Mouse (Mus musculus) MEL (cell line): ENCODE data around the gene Reep6. TPM values are rescaled to one million over a fixed set of nuclear protein-coding genes. Genes with fewer than 3 reads are reported as not detected.

ENCODE experiments used
- DNase-seq: peaks from one replicate; pipeline ENCODE4 v3.0.0; 2011; ENCODE audit warnings: low read depth, low spot score
- H3K27ac ChIP-seq: 2 replicates; pipeline ENCODE4 v1.5.1; 2012; ENCODE audit warnings: low read depth, mild to moderate bottlenecking, control low read depth, low read length, moderate library complexity; ENCODE audit not compliant: control insufficient read depth
- H3K27me3 ChIP-seq, 2 experiments: fragments of 150-350 bp in 1 of 2; sonication (generic) in 1 of 2; 2 replicates each; pipeline ENCODE4 v1.6.1; 2012; ENCODE audit warnings: low read length in 2 of 2, mild to moderate bottlenecking in 2 of 2, improper control_type of control experiment in 1 of 2, moderate library complexity in 1 of 2; ENCODE audit not compliant: insufficient read depth in 2 of 2, control insufficient read depth in 1 of 2
- H3K36me3 ChIP-seq, 2 experiments: 2 replicates each; pipeline ENCODE4 v1.6.1; 2012 to 2014; ENCODE audit warnings: low read length in 2 of 2, improper control_type of control experiment in 1 of 2, inconsistent platforms in 1 of 2, mild to moderate bottlenecking in 1 of 2; ENCODE audit not compliant: insufficient read depth in 2 of 2, control insufficient read depth in 1 of 2
- H3K4me1 ChIP-seq, 2 experiments: fragments of 150-350 bp in 1 of 2; sonication (generic) in 1 of 2; 2 replicates each; pipeline ENCODE4 v1.6.1; 2012; ENCODE audit warnings: low read length in 2 of 2, improper control_type of control experiment in 1 of 2, mild to moderate bottlenecking in 1 of 2; ENCODE audit not compliant: insufficient read depth in 2 of 2, control insufficient read depth in 1 of 2
- H3K4me3 ChIP-seq, 2 experiments: fragments of 150-350 bp in 1 of 2; sonication (generic) in 1 of 2; 2 replicates each; pipeline ENCODE4 v1.5.1; 2012; ENCODE audit warnings: low read depth in 2 of 2, low read length in 2 of 2, mild to moderate bottlenecking in 2 of 2, moderate library complexity in 2 of 2, control low read depth in 1 of 2, improper control_type of control experiment in 1 of 2; ENCODE audit not compliant: control insufficient read depth in 1 of 2, insufficient read depth in 1 of 2
- H3K79me2 ChIP-seq: 2 replicates; pipeline ENCODE4 v1.6.1; 2012; ENCODE audit warnings: mild to moderate bottlenecking, low read length, moderate library complexity; ENCODE audit not compliant: control insufficient read depth, poor library complexity, insufficient read depth
- H3K9ac ChIP-seq: 2 replicates; pipeline ENCODE4 v1.6.1; 2012; ENCODE audit warnings: low read depth, mild to moderate bottlenecking, control low read depth, low read length, moderate library complexity; ENCODE audit not compliant: control insufficient read depth, poor library complexity, severe bottlenecking
- H3K9me3 ChIP-seq: fragments of 150-350 bp; sonication (generic); replicated peaks from 2 replicates; pipeline ENCODE4 v1.6.1; 2012; ENCODE audit warnings: mild to moderate bottlenecking, low read length, improper control_type of control experiment, moderate library complexity; ENCODE audit not compliant: insufficient read depth
- BHLHE40 ChIP-seq: IDR thresholded peaks from 2 replicates; pipeline ENCODE4 v1.6.1; 2012; ENCODE audit warnings: low read depth, mild to moderate bottlenecking, inconsistent platforms, low read length, improper control_type of control experiment, borderline replicate concordance
- CHD1 ChIP-seq: IDR thresholded peaks from 2 replicates; pipeline ENCODE4 v1.6.1; 2012; ENCODE audit warnings: low read depth, mild to moderate bottlenecking, inconsistent platforms, low read length, improper control_type of control experiment
- CHD2 ChIP-seq: IDR thresholded peaks from 2 replicates; pipeline ENCODE4 v1.6.1; 2011; ENCODE audit warnings: low read length, improper control_type of control experiment
- E2F4 ChIP-seq: IDR thresholded peaks from 2 replicates; pipeline ENCODE4 v1.6.1; 2011; ENCODE audit warnings: low read depth, low read length, improper control_type of control experiment, borderline replicate concordance
- ELF1 ChIP-seq: IDR thresholded peaks from 2 replicates; pipeline ENCODE4 v1.6.1; 2014; ENCODE audit warnings: low read depth, mild to moderate bottlenecking, inconsistent platforms, low read length, improper control_type of control experiment, moderate library complexity
- EP300 ChIP-seq, 2 experiments: IDR thresholded peaks; 2 replicates each; pipeline ENCODE4 v1.6.1; 2011; ENCODE audit warnings: improper control_type of control experiment in 2 of 2, low read length in 2 of 2, low read depth in 1 of 2, mild to moderate bottlenecking in 1 of 2
- ETS1 ChIP-seq: IDR thresholded peaks from 2 replicates; pipeline ENCODE4 v1.6.1; 2012; ENCODE audit warnings: low read depth, mild to moderate bottlenecking, inconsistent platforms, low read length, improper control_type of control experiment, moderate library complexity
- GABPA ChIP-seq: IDR thresholded peaks from 2 replicates; pipeline ENCODE4 v1.6.1; 2012; ENCODE audit warnings: low read depth, mild to moderate bottlenecking, inconsistent platforms, low read length, improper control_type of control experiment, moderate library complexity
- GATA1 ChIP-seq: IDR thresholded peaks from 2 replicates; pipeline ENCODE4 v1.6.1; 2011; ENCODE audit warnings: low read depth, low read length, improper control_type of control experiment
- JUND ChIP-seq: IDR thresholded peaks from 2 replicates; pipeline ENCODE4 v1.6.1; 2011; ENCODE audit warnings: low read depth, mild to moderate bottlenecking, improper control_type of control experiment, low read length
- KAT2A ChIP-seq: conservative IDR thresholded peaks from 2 replicates; pipeline ENCODE4 v1.6.1; 2012; ENCODE audit warnings: low read depth, low read length, improper control_type of control experiment, inconsistent platforms
- MAX ChIP-seq: IDR thresholded peaks from 2 replicates; pipeline ENCODE4 v1.6.1; 2011; ENCODE audit warnings: low read length, improper control_type of control experiment
- MAZ ChIP-seq: IDR thresholded peaks from 2 replicates; pipeline ENCODE4 v1.6.1; 2012; ENCODE audit warnings: low read depth, mild to moderate bottlenecking, inconsistent platforms, low read length, improper control_type of control experiment
- MXI1 ChIP-seq: IDR thresholded peaks from 2 replicates; pipeline ENCODE4 v1.6.1; 2011; ENCODE audit warnings: mild to moderate bottlenecking, low read depth, low read length, improper control_type of control experiment
- MYB ChIP-seq: IDR thresholded peaks from 2 replicates; pipeline ENCODE4 v1.6.1; 2011; ENCODE audit warnings: mild to moderate bottlenecking, low read depth, low read length, improper control_type of control experiment
- MYC ChIP-seq: IDR thresholded peaks from 2 replicates; pipeline ENCODE4 v1.6.1; 2011; ENCODE audit warnings: low read depth, mild to moderate bottlenecking, low read length, improper control_type of control experiment, moderate library complexity
- POLR2AphosphoS2 ChIP-seq: IDR thresholded peaks from 2 replicates; pipeline ENCODE4 v1.6.1; 2011; ENCODE audit warnings: low read length, improper control_type of control experiment
- POLR2AphosphoS5 ChIP-seq: IDR thresholded peaks from 2 replicates; pipeline ENCODE4 v1.6.1; 2012; ENCODE audit warnings: low read depth, borderline replicate concordance, mild to moderate bottlenecking, inconsistent platforms, low read length, moderate library complexity, mixed read lengths
- RCOR1 ChIP-seq: IDR thresholded peaks from 2 replicates; pipeline ENCODE4 v1.6.1; 2012; ENCODE audit warnings: low read depth, mild to moderate bottlenecking, inconsistent platforms, low read length, improper control_type of control experiment
- SIN3A ChIP-seq: IDR thresholded peaks from 2 replicates; pipeline ENCODE4 v1.6.1; 2012; ENCODE audit warnings: low read length, improper control_type of control experiment, inconsistent platforms
- TBP ChIP-seq: IDR thresholded peaks from 2 replicates; pipeline ENCODE4 v1.8.0; 2011; ENCODE audit warnings: low read depth, low read length, improper control_type of control experiment
- ZC3H11A ChIP-seq: IDR thresholded peaks from 2 replicates; pipeline ENCODE4 v1.6.1; 2012; ENCODE audit warnings: low read depth, mild to moderate bottlenecking, inconsistent platforms, low read length, improper control_type of control experiment
- ZKSCAN1 ChIP-seq: IDR thresholded peaks from 2 replicates; pipeline ENCODE4 v1.6.1; 2012; ENCODE audit warnings: low read depth, mild to moderate bottlenecking, inconsistent platforms, low read length, improper control_type of control experiment, moderate library complexity
- ZMIZ1 ChIP-seq: IDR thresholded peaks from 2 replicates; pipeline ENCODE4 v1.6.1; 2012; ENCODE audit warnings: low read depth, mild to moderate bottlenecking, inconsistent platforms, low read length, improper control_type of control experiment, moderate library complexity
- ZNF384 ChIP-seq: IDR thresholded peaks from 2 replicates; pipeline ENCODE4 v1.6.1; 2012; ENCODE audit warnings: low read depth, mild to moderate bottlenecking, inconsistent platforms, low read length, improper control_type of control experiment
- polyA plus RNA-seq, 2 experiments: library from polyadenylated mRNA; stranded (reverse) in 1 of 2; unstranded in 1 of 2; fragments of >175 nt in 1 of 2; fragments of >200 nt in 1 of 2; gene quantifications; 2 replicates each; pipeline versions ENCODE4 v1.2.1 to v1.2.4; 2012; ENCODE audit warnings: low replicate concordance in 2 of 2, low read depth in 1 of 2; ENCODE audit not compliant: insufficient read length in 2 of 2, insufficient read depth in 1 of 2, missing spikeins in 1 of 2
- total RNA-seq: library from RNA; depleted of rRNA; stranded (reverse); fragments of 300-350 nt; gene quantifications from 2 replicates; pipeline ENCODE4 v1.2.3, GENCODE M21; 2012

Gene Reep6
- total and polyA plus RNA-seq, 3 experiments = 3.2 to 27.9 TPM; not detected in 1

DNA sequence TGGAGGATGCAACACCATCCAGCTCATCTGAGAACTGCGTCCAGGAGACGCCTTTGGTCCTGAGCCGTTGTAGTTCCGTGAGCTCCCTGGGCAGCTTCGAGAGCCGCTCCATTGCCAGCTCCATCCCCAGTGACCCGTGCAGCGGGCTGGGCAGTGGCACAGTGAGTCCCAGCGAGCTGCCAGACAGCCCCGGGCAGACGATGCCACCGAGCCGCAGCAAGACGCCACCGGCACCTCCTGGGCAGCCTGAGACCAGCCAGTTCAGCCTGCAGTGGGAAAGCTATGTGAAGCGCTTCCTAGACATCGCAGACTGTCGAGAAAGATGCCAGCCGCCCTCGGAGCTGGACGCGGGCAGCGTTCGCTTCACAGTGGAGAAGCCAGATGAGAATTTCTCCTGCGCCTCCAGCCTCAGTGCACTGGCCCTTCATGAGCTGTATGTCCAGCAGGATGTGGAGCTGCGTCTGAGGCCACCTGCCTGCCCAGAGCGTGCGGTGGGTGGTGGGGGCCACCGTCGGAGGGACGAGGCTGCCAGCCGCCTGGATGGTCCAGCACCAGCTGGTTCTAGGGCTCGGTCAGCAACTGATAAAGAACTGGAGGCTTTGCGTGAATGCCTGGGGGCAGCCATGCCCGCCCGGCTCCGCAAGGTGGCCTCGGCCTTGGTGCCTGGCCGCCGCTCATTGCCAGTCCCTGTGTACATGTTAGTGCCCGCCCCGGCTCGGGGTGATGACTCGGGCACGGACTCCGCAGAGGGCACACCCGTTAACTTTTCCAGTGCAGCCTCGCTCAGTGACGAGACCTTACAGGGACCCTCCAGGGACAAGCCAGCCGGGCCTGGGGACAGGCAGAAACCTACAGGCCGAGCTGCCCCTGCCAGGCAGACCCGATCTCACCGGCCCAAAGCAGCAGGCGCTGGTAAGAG lies 16.9 kb upstream of the Reep6 start:
- H3K9ac ChIP-seq = no peak overlapping the region
- peaks cover 0 to 6% of the 10 kb centered on the region in 2 experiments; a peak in 2 of 4 replicates for H3K36me3 ChIP-seq
- no peak for DNase-seq
- TF ChIP-seq ZC3H11A = no peak
- no peak for TF ChIP-seq EP300 (IDR thresholded peaks at IDR 0.05; ENCODE audit: low read depth in 1 of 2, low read length in 2 of 2)
- TF ChIP-seq ZMIZ1 = no peak
- no peak for TF ChIP-seq MAX
- no peak for TF ChIP-seq CHD1
- TF ChIP-seq MYC = no peak
- no peak for TF ChIP-seq KAT2A
- no peak for TF ChIP-seq ZNF384
- no peak for TF ChIP-seq TBP
- TF ChIP-seq POLR2AphosphoS5 = no peak
- no peaks in the 10 kb centered on the region for H3K27me3 ChIP-seq
- H3K4me3 ChIP-seq = no peak overlapping the region
- no peak overlapping the region for H3K27ac ChIP-seq
- no peaks in the 10 kb centered on the region for H3K9me3 ChIP-seq
- H3K79me2 ChIP-seq = 0 out of 2 replicates have a peak, but pooled peaks cover under 1% of the 10 kb centered on the region
- H3K4me1 ChIP-seq = peaks cover 0 to 17% of the 10 kb centered on the region in 2 experiments; a peak in 3 of 4 replicates

DNA sequence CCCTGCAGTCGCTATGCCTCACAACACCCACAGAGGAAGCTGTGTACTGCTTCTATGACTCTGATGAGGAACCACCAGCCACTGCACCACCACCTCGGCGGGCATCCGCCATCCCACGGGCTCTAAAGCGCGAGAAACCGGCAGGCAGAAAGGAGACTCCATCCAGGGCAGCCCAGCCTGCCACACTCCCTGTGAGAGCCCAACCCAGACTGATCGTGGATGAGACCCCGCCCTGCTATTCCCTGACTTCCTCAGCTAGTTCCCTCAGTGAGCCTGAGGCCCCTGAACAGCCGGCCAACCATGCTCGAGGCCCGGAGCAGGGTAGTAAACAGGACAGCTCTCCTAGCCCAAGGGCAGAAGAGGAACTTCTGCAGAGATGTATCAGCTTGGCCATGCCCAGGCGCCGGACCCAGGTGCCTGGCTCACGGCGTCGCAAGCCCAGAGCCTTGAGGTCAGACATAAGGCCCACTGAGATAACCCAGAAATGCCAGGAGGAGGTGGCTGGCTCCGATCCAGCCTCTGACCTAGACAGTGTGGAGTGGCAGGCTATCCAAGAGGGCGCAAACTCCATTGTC lies 16.0 kb upstream of the Reep6 start:
- peaks cover 6% of the 10 kb centered on the region; the same call in 1 of the 2 replicates for H3K79me2 ChIP-seq
- no peak overlapping the region for H3K4me3 ChIP-seq
- H3K9me3 ChIP-seq = no peaks in the 10 kb centered on the region
- TF ChIP-seq ELF1 (no peak), MXI1 (no peak), SIN3A (no peak), ETS1 (no peak), E2F4 (no peak), JUND (no peak), ZKSCAN1 (no peak), GABPA (no peak), CHD2 (no peak), BHLHE40 (no peak), KAT2A (no peak), MYB (no peak), GATA1 (no peak), POLR2AphosphoS2 (no peak), RCOR1 (no peak), MAZ (no peak)
- peak; percentile 27 for DNase-seq
- H3K27me3 ChIP-seq = no peaks in the 10 kb centered on the region
- H3K36me3 ChIP-seq = peaks cover 0 to 6% of the 10 kb centered on the region in 2 experiments; a peak in 2 of 4 replicates
- peaks cover 0 to 18% of the 10 kb centered on the region in 2 experiments; a peak in 3 of 4 replicates for H3K4me1 ChIP-seq
- no peak overlapping the region for H3K9ac ChIP-seq
- H3K27ac ChIP-seq = no peak overlapping the region
